Mouse (Mus musculus): ENCODE data around the gene Fut11. TPM values are rescaled to one million over a fixed set of nuclear protein-coding genes. Genes with fewer than 3 reads are reported as not detected.

Fut11 gene
- polyA plus RNA-seq, 1 experiment from 2014 or later = 28.3 TPM

DNA sequence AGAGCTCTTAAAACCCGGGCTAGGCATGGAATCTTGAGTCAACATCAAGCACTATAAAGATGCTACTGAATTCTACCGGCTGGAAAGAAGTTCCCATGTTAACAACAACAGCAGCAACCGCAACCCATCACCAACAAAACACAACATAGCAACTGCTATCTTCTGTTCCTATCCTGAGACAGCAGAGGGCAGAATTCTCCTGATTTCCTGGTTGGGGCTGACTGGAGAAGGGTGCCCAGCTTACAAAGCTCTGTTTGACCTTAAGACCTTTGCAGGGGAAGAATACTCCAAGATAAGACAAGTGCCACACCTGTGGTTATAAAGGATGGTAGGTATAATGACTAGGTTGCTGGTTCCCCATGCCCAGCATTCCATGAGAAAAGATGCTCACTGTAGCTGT lies 52.2 kb downstream of the Fut11 start:
- H3K27ac ChIP-seq (replicated peaks) = no peak overlapping the region; the same call in 1 of the 2 replicates
- no peak for ATAC-seq (ENCODE audit: low read depth)
- no peaks in the 10 kb centered on the region for H3K27me3 ChIP-seq
- WGBS = 86% methylated on average over 3 of the region's 3 CpGs
- no peak overlapping the region for H3K9ac ChIP-seq
- H3K4me2 ChIP-seq = no peak overlapping the region
- H3K4me3 ChIP-seq = no peak overlapping the region
- H3K36me3 ChIP-seq = peaks cover 54% of the 10 kb centered on the region
- H3K4me1 ChIP-seq (replicated peaks) = peaks cover 12% of the 10 kb centered on the region; the same call in 1 of the 2 replicates
- no peaks in the 10 kb centered on the region for H3K9me3 ChIP-seq

DNA sequence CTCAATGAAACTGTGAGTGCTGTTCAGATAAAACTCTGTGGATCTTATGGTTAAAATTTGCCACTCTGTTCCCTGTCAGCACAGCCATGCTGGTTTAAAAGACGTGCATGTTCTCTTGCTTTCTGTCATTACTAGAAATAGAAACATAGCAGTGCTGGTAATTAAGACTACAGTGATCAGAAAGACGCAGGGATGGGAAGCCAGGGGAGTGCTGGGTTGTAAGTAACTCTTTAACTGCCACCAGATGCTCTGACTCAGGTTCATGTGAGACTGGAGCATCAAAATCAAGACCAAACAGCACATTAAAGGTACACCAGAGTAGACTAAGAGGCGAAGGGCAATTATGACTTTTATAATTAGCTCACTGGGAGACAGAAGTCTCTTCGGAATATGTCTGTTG lies 53.6 kb downstream of the Fut11 start:
- no peaks in the 10 kb centered on the region for H3K9me3 ChIP-seq
- WGBS = 56% methylated on average over 4 of the region's 4 CpGs
- ATAC-seq (ENCODE audit: low read depth) = peak; percentile 56; the same call in 1 of the 2 replicates
- no peak overlapping the region for H3K4me2 ChIP-seq
- H3K36me3 ChIP-seq = peaks cover 51% of the 10 kb centered on the region
- no peak overlapping the region for H3K4me3 ChIP-seq
- peak overlapping the region; percentile 46; the same call in 1 of the 2 replicates for H3K27ac ChIP-seq (replicated peaks)
- peaks cover 12% of the 10 kb centered on the region; the same call in 1 of the 2 replicates for H3K4me1 ChIP-seq (replicated peaks)
- no peak overlapping the region for H3K9ac ChIP-seq
- H3K27me3 ChIP-seq = no peaks in the 10 kb centered on the region

DNA sequence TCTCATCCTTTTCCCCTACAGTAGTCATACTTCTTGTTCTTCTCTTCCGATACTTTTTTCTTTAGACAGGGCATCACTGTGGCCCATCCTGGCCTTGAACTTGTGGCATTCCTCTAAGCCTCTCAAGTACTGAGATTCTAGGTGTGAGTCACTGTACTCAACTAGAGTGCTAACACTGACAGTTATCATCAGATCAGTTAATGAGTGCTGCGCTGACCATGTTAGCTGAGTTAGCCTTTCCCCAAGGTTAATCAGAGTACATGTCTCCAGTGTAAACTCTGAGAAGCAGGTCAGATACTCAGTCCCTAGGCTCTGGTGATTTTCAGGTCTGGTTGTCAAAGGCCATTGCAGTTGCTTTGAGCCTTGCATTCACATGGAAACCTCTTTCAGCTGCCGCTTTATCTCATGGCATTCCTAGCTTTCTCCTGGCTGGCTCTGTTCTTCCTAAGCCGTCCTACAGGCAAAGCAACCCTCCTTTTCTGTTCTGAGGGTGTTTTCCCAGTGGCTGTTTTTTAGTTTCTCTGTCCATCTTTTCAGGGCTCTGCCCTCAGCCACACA lies 54.8 kb downstream of the Fut11 start:
- H3K4me3 ChIP-seq = no peak overlapping the region
- no peak overlapping the region for H3K9ac ChIP-seq
- peaks cover 50% of the 10 kb centered on the region for H3K36me3 ChIP-seq
- 88% methylated on average over 4 of the region's 4 CpGs for WGBS
- H3K27me3 ChIP-seq = no peaks in the 10 kb centered on the region
- ATAC-seq (ENCODE audit: low read depth) = no peak
- H3K4me2 ChIP-seq = no peak overlapping the region
- H3K4me1 ChIP-seq (replicated peaks) = peaks cover 12% of the 10 kb centered on the region; the same call in 1 of the 2 replicates
- H3K27ac ChIP-seq (replicated peaks) = no peak overlapping the region
- H3K9me3 ChIP-seq = no peaks in the 10 kb centered on the region

DNA sequence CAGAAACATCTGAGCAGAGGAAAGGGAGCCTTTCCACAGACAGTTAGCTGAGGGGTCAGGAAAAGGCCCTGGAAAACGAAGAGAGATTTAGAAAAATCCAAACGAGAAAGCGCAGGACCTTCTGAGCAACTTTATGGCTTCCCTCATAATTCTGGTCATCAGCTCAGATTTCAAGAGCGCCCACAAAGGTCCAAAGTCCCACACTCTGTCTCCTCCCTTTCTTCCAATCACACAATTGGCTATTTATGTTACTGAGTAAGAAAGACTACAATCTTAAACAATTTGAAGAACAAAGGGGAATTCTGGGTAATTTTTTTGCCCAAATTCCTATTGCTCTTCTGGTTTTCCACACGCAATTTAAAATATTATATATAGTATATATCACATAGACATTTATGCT lies 55.7 kb downstream of the Fut11 start:
- no peak overlapping the region for H3K9ac ChIP-seq
- H3K4me3 ChIP-seq = no peak overlapping the region
- peaks cover 12% of the 10 kb centered on the region; the same call in 1 of the 2 replicates for H3K4me1 ChIP-seq (replicated peaks)
- no peak for ATAC-seq (ENCODE audit: low read depth)
- no peak overlapping the region for H3K4me2 ChIP-seq
- no peak overlapping the region for H3K27ac ChIP-seq (replicated peaks)
- 78% methylated on average over 5 of the region's 5 CpGs for WGBS
- no peaks in the 10 kb centered on the region for H3K27me3 ChIP-seq
- H3K36me3 ChIP-seq = peaks cover 50% of the 10 kb centered on the region
- no peaks in the 10 kb centered on the region for H3K9me3 ChIP-seq

Small RNA genes within 50 kb of the gene (microRNA-seq; reads per million reads assigned to microRNA genes)
- gene Mir6946 = 1.5 reads per million, percentile 1 among the genes with 10 or more reads in this experiment

Other genes starting within 250 kb of the Fut11 start
- gene Cfap70, start 242.7 kb upstream of the Fut11 start, polyA plus RNA-seq (2015; fragmentation: Nextera tagmentation; extraction: Ambion mirVana) = 0.81 and 1.2 TPM in 2 replicates
- 16.8 and 17.1 TPM in 2 replicates for gene Anxa7, start 214.8 kb upstream of the Fut11 start, polyA plus RNA-seq (2015; fragmentation: Nextera tagmentation; extraction: Ambion mirVana)
- gene Mss51, start 198.1 kb upstream of the Fut11 start, polyA plus RNA-seq (2015; fragmentation: Nextera tagmentation; extraction: Ambion mirVana) = 0.74 and 0.75 TPM in 2 replicates
- gene Ppp3cb, start 148.4 kb upstream of the Fut11 start, polyA plus RNA-seq (2015; fragmentation: Nextera tagmentation; extraction: Ambion mirVana) = 77.6 and 81.1 TPM in 2 replicates
- 9.3 and 10.3 TPM in 2 replicates for gene Usp54, start 53.9 kb upstream of the Fut11 start, polyA plus RNA-seq (2015; fragmentation: Nextera tagmentation; extraction: Ambion mirVana)
- not detected in 2 replicates for gene Myoz1, start 38.4 kb upstream of the Fut11 start, polyA plus RNA-seq (2015; fragmentation: Nextera tagmentation; extraction: Ambion mirVana)
- gene Synpo2l, start 26.6 kb upstream of the Fut11 start, polyA plus RNA-seq (2015; fragmentation: Nextera tagmentation; extraction: Ambion mirVana) = 1.1 and 2.8 TPM in 2 replicates
- 89.6 and 94.6 TPM in 2 replicates for gene Sec24c, start 20.7 kb upstream of the Fut11 start, polyA plus RNA-seq (2015; fragmentation: Nextera tagmentation; extraction: Ambion mirVana)
- 191 and 218 TPM in 2 replicates for gene Chchd1, start 8.0 kb downstream of the Fut11 start, polyA plus RNA-seq (2015; fragmentation: Nextera tagmentation; extraction: Ambion mirVana)
- 51.4 and 51.5 TPM in 2 replicates for gene Zswim8, start 12.6 kb downstream of the Fut11 start, polyA plus RNA-seq (2015; fragmentation: Nextera tagmentation; extraction: Ambion mirVana)
- gene Ndst2, start 39.6 kb downstream of the Fut11 start, polyA plus RNA-seq (2015; fragmentation: Nextera tagmentation; extraction: Ambion mirVana) = 17.4 and 20.8 TPM in 2 replicates
- gene Camk2g, start 99.1 kb downstream of the Fut11 start, polyA plus RNA-seq (2015; fragmentation: Nextera tagmentation; extraction: Ambion mirVana) = 155 and 159 TPM in 2 replicates
- 1.2 TPM in 2 replicates for gene Plau, start 141.7 kb downstream of the Fut11 start, polyA plus RNA-seq (2015; fragmentation: Nextera tagmentation; extraction: Ambion mirVana)
- 20.7 and 27.1 TPM in 2 replicates for gene Vcl, start 234.4 kb downstream of the Fut11 start, polyA plus RNA-seq (2015; fragmentation: Nextera tagmentation; extraction: Ambion mirVana)